Mouse (Mus musculus): Measurements from ENCODE around the gene Btbd3.

GRCm38 (mm10) chr2:138322270-138323114 is 66.1 kb downstream of the Btbd3 start:
- TF ChIP-seq CTCF (IDR thresholded peaks at IDR 0.05; ENCODE audit: borderline replicate concordance, insufficient read depth, low read length) (no peak), POLR2A (IDR thresholded peaks at IDR 0.05; ENCODE audit: low read depth, low read length) (no peak)
